Mouse (Mus musculus): ENCODE results near the gene Ifitm6.

- TF ChIP-seq CTCF (IDR thresholded peaks at IDR 0.05; ENCODE audit: control insufficient read depth, insufficient read depth, insufficient replicate concordance, low read depth, low read length): no peak
- no peak for TF ChIP-seq POLR2A (IDR thresholded peaks at IDR 0.05; ENCODE audit: control insufficient read depth, low read depth, low read length)
Observed at GRCm38 (mm10) chr7:141049326-141049725, 31.6 kb upstream of the Ifitm6 start.

Measured in testis, adult 2 months (tissue).